Comparison of ENCODE assay signal across 8 mouse cellular contexts in the genomic region with DNA sequence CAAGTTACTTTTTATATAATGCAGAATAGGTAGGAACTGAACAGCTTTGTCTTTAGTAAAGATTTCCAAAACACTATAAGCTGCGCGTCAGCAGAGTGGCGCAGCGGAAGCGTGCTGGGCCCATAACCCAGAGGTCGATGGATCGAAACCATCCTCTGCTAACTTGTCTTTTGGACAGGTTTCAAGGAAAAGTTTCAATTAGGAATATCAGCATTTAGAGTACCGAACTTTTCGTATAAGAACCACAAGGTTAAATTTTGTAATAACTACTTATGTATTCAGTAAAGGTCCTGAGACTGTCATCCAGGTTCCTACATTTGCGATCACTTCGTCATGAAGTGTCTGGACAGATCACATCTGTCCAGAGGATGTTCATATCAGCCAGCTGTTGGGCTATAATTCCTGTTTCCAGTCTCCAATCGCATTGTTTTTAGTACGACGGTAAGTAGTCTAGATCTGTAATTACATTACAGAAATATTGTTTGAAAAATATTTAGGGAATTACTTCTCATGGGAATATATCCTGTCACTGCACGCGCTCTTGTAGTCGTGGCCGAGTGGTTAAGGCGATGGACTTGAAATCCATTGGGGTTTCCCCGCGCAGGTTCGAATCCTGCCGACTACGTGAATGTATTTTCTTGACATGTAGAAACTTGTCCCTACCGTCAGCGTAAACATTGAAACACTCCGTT. TPM values are rescaled to one million over a fixed set of nuclear protein-coding genes. Genes with fewer than 3 reads are reported as not detected.
DNase-seq lines count a peak whose midpoint lies in the region; ATAC-seq and TF ChIP-seq lines count a peak whose summit lies in the region.

No protein-coding gene starts in this region.

- H3K4me3 ChIP-seq in ES-E14 (ENCODE audit: insufficient read depth in 1 of 2, low read depth in 1 of 2, low read length in 2 of 2, poor library complexity in 1 of 2, severe bottlenecking in 1 of 2): peak overlapping the region; percentile 60 to 80
- peak overlapping the region; percentile 56 for H3K4me3 ChIP-seq in lung, embryonic 14.5 days (ENCODE audit: low read depth, low read length)

- H3K27ac ChIP-seq in ES-E14 (ENCODE audit: insufficient read depth, low read depth, low read length, poor library complexity, severe bottlenecking): no peak overlapping the region; the same call in 1 of the 2 replicates
- H3K27ac ChIP-seq in lung, embryonic 14.5 days (ENCODE audit: low read depth): peak overlapping the region; percentile 78; the same call in 1 of the 2 replicates

- in situ Hi-C loops in ES-E14 (cut with MboI; ENCODE audit: low sequenced_read_pairs in 2 of 2, unreplicated experiment in 2 of 2): loop anchor here (5.0 to 25.0 kb wide), 3 partner anchors 85 to 205 kb away; no protein-coding TSS in a partner anchor

- H3K9me3 ChIP-seq in ES-E14 (ENCODE audit: control insufficient read depth, insufficient read depth, low read depth, low read length): no peaks in the 10 kb centered on the region
- H3K9me3 ChIP-seq in lung, embryonic 14.5 days (ENCODE audit: low read depth, low read length): no peaks in the 10 kb centered on the region

- peak overlapping the region; percentile 16; the same call in 1 of the 2 replicates for H3K9ac ChIP-seq in ES-E14 (ENCODE audit: insufficient read depth, low read depth, low read length, poor library complexity, severe bottlenecking)
- H3K9ac ChIP-seq in lung, embryonic 14.5 days: peak overlapping the region; percentile 45

- H3K4me2 ChIP-seq in lung, embryonic 14.5 days: peak overlapping the region; percentile 96

- WGBS in lung, embryonic 14.5 days: 0% methylated on average over 27 of the region's 27 CpGs

- peak; percentile 39 to 54 for ATAC-seq in hematopoietic stem cell, adult 5-6 weeks (replicated peaks in 1 of 2; ENCODE audit: insufficient read depth in 1 of 2, low FRiP score in 2 of 2, low TSS enrichment in 1 of 2, low read depth in 1 of 2, poor library complexity in 2 of 2, severe bottlenecking in 2 of 2)
- peak; percentile 89 for ATAC-seq in lung, embryonic 14.5 days (ENCODE audit: insufficient read depth)
- peak; percentile 23; the same call in 1 of the 2 replicates for ATAC-seq in neutrophil, adult 5-6 weeks (ENCODE audit: extremely low read depth, insufficient number of reproducible peaks, low FRiP score, poor library complexity, severe bottlenecking)

- peaks cover 3 to 8% of the 10 kb centered on the region in 2 experiments; a peak in 2 of 4 replicates for H3K4me1 ChIP-seq in ES-E14 (ENCODE audit: control insufficient read depth in 2 of 2, insufficient read depth in 2 of 2, low read length in 2 of 2, poor library complexity in 1 of 2)
- H3K4me1 ChIP-seq in lung, embryonic 14.5 days (ENCODE audit: insufficient read depth): no peaks in the 10 kb centered on the region

- H3K36me3 ChIP-seq in ES-E14 (ENCODE audit: control insufficient read depth, insufficient read depth, low read length, poor library complexity, severe bottlenecking): no peaks in the 10 kb centered on the region
- no peaks in the 10 kb centered on the region for H3K36me3 ChIP-seq in lung, embryonic 14.5 days (ENCODE audit: insufficient read depth)

- no peak for TF ChIP-seq CTCF in lung, embryonic 14.5 days (IDR thresholded peaks at IDR 0.05; ENCODE audit: low read depth)

- DNase-seq in ES-E14 (ENCODE audit: low read depth, low spot score): peak; percentile 84
- DNase-seq in cerebellum, adult 8-10 months: peak; percentile 93
- DNase-seq in forelimb bud, embryonic 11.5 days (ENCODE audit: low read depth, low spot score): peak; percentile 91
- DNase-seq in layer of hippocampus, adult 8-10 months (ENCODE audit: low spot score in 2 of 2): peak; percentile 87 to 96
- DNase-seq in lung, embryonic 14.5 days: peak; percentile 96
- DNase-seq in thymus, adult 18-20 months: peak; percentile 76 to 86

- H3K27me3 ChIP-seq in lung, embryonic 14.5 days (ENCODE audit: insufficient read depth, low read length): no peaks in the 10 kb centered on the region

TF ChIP-seq in ES-E14, 5 proteins besides CTCF, POLR2A, EP300 and RAD21:
- TF ChIP-seq MAFK (IDR thresholded peaks at IDR 0.05; ENCODE audit: insufficient read depth, low read depth, low read length) (peak; percentile 84), HCFC1 (IDR thresholded peaks at IDR 0.05; ENCODE audit: borderline replicate concordance, insufficient read depth, low read length) (no peak), ZNF384 (IDR thresholded peaks at IDR 0.05; ENCODE audit: low read depth, low read length) (no peak), CHD2 (IDR thresholded peaks at IDR 0.05; ENCODE audit: low read depth, low read length) (no peak), ZC3H11A (IDR thresholded peaks at IDR 0.05; ENCODE audit: borderline replicate concordance, low read depth, low read length) (peak; percentile 16; the same call in 1 of the 2 replicates)

RNA-seq across cellular contexts. Expression of a gene that starts 13.1 kb away (rescaled TPM):
- total RNA-seq in ES-E14 (2012; rRNA removed): 2,382 and 2,804 TPM in 2 replicates
- total RNA-seq in hematopoietic stem cell, adult 5-6 weeks (2017): 427 and 875 TPM in 2 replicates
- total RNA-seq in layer of hippocampus, adult 8-10 months (2022): 100 to 1,000 TPM; 236 to 302 (median 261) TPM
- 7.1 and 7.6 TPM in 2 replicates for polyA plus RNA-seq in lung, embryonic 14.5 days (2014; fragmentation: Nextera tagmentation; extraction: Ambion mirVana)
- total RNA-seq in neutrophil, adult 5-6 weeks (2017): 161 and 193 TPM in 2 replicates

RNA-seq across cellular contexts. Expression of a gene that starts 16.0 kb away (rescaled TPM):
- 1,402 and 1,887 TPM in 2 replicates for total RNA-seq in ES-E14 (2012; rRNA removed)
- total RNA-seq in hematopoietic stem cell, adult 5-6 weeks (2017): 1,050 and 1,435 TPM in 2 replicates
- total RNA-seq in layer of hippocampus, adult 8-10 months (2022): 1 to 10 TPM in 3 of 4 experiments, not detected in 1; 1.6 to 6.5 (median 1.8) TPM
- 13.0 and 14.6 TPM in 2 replicates for polyA plus RNA-seq in lung, embryonic 14.5 days (2014; fragmentation: Nextera tagmentation; extraction: Ambion mirVana)
- 3.5 and 5.0 TPM in 2 replicates for total RNA-seq in neutrophil, adult 5-6 weeks (2017)

RNA-seq across cellular contexts. Expression of a gene that starts 17.5 kb away (rescaled TPM):
- 436 and 621 TPM in 2 replicates for total RNA-seq in ES-E14 (2012; rRNA removed)
- 35.1 and 72.3 TPM in 2 replicates for total RNA-seq in hematopoietic stem cell, adult 5-6 weeks (2017)
- total RNA-seq in layer of hippocampus, adult 8-10 months (2022): 1 to 10 TPM; 1.2 to 3.4 (median 2.2) TPM
- polyA plus RNA-seq in lung, embryonic 14.5 days (2014; fragmentation: Nextera tagmentation; extraction: Ambion mirVana): 6.6 and 7.5 TPM in 2 replicates
- total RNA-seq in neutrophil, adult 5-6 weeks (2017): not detected in 2 replicates

RNA-seq across cellular contexts. Expression of a gene that starts 25.4 kb away (rescaled TPM):
- total RNA-seq in ES-E14 (2012; rRNA removed): 98.5 and 146 TPM in 2 replicates
- total RNA-seq in hematopoietic stem cell, adult 5-6 weeks (2017): 47.7 and 59.1 TPM in 2 replicates
- under 1 TPM; 0.34 to 0.73 (median 0.61) TPM for total RNA-seq in layer of hippocampus, adult 8-10 months (2022)
- 1.0 and 1.8 TPM in 2 replicates for polyA plus RNA-seq in lung, embryonic 14.5 days (2014; fragmentation: Nextera tagmentation; extraction: Ambion mirVana)
- 5.8 and 6.4 TPM in 2 replicates for total RNA-seq in neutrophil, adult 5-6 weeks (2017)

RNA-seq across cellular contexts. Expression of a gene that starts 26.1 kb away (rescaled TPM):
- total RNA-seq in ES-E14 (2012; rRNA removed): 245 and 289 TPM in 2 replicates
- 45.4 and 80.4 TPM in 2 replicates for total RNA-seq in hematopoietic stem cell, adult 5-6 weeks (2017)
- total RNA-seq in layer of hippocampus, adult 8-10 months (2022): 10 to 100 TPM; 12.5 to 15.7 (median 14.2) TPM
- polyA plus RNA-seq in lung, embryonic 14.5 days (2014; fragmentation: Nextera tagmentation; extraction: Ambion mirVana): 2.0 and 2.6 TPM in 2 replicates
- total RNA-seq in neutrophil, adult 5-6 weeks (2017): 21.9 and 24.1 TPM in 2 replicates

Comparison
In these comparisons a context has a peak if more than half of its experiments do, and no peak if none do; other contexts are left out.
1. ATAC-seq: peak in every context shown above with its lines; median percentile 89 in lung, embryonic 14.5 days; 46 in hematopoietic stem cell, adult 5-6 weeks; 23 in neutrophil, adult 5-6 weeks.
2. RNA of a gene that starts 16.0 kb away (total RNA-seq): 1,050 to 1,435 TPM in hematopoietic stem cell, adult 5-6 weeks and 1,402 to 1,887 TPM in ES-E14; 3.5 to 5.0 TPM in neutrophil, adult 5-6 weeks and 1.6 to 6.5 TPM in layer of hippocampus, adult 8-10 months; every median in the first group is over 100 times any median in the second.
3. Peak in every context shown above with its lines, with median percentiles within 50 percentile points of each other: DNase-seq.